Mouse (Mus musculus): ENCODE results near the gene Ptges3l. TPM values are rescaled to one million over a fixed set of nuclear protein-coding genes. Genes with fewer than 3 reads are reported as not detected.
A peak's percentile ranks its signal among the peaks of the same experiment; 100 is the strongest.
"Not testable (repeated sequence)": the region's sequence is repeated elsewhere in the genome, so short reads cannot be mapped to it uniquely, and the experiment has no call there.

Ptges3l gene
- polyA plus RNA-seq, 1 experiment from 2014 or later = 13.4 TPM

GRCm38 (mm10) chr11:101446319-101446718 lies 21.2 kb upstream of the Ptges3l start:
- ATAC-seq (ENCODE audit: low FRiP score, low TSS enrichment) = no peak
- no peaks in the 10 kb centered on the region for H3K27me3 ChIP-seq (ENCODE audit: control insufficient read depth, insufficient read depth, low read length)
- TF ChIP-seq EP300 (optimal IDR thresholded peaks at IDR 0.05) (no peak), CTCF (IDR thresholded peaks at IDR 0.05; ENCODE audit: low read depth) (no peak)
- H3K9me3 ChIP-seq (ENCODE audit: control insufficient read depth, low read length) = no peaks in the 10 kb centered on the region
- no peak overlapping the region for H3K4me3 ChIP-seq (ENCODE audit: low read depth, low read length)
- WGBS = 62% methylated on average over 1 of the region's 1 CpGs
- DNase-seq (ENCODE audit: low spot score) = no peak
- H3K9ac ChIP-seq (ENCODE audit: low read length) = no peak overlapping the region
- H3K36me3 ChIP-seq (ENCODE audit: control insufficient read depth, insufficient read depth, low read length) = peaks cover 13% of the 10 kb centered on the region
- H3K4me1 ChIP-seq (replicated peaks; ENCODE audit: control insufficient read depth, insufficient read depth) = 0 out of 2 replicates have a peak, but pooled peaks cover 2% of the 10 kb centered on the region
- H3K27ac ChIP-seq (replicated peaks) = no peak overlapping the region
- H3K4me2 ChIP-seq (replicated peaks; ENCODE audit: low read depth) = no peak overlapping the region

- peak overlapping the region; percentile 97 for H3K9ac ChIP-seq (ENCODE audit: low read length)
- H3K4me1 ChIP-seq (replicated peaks; ENCODE audit: control insufficient read depth, insufficient read depth) = no peaks in the 10 kb centered on the region
- H3K27me3 ChIP-seq (ENCODE audit: control insufficient read depth, insufficient read depth, low read length) = no peaks in the 10 kb centered on the region
- no peaks in the 10 kb centered on the region for H3K9me3 ChIP-seq (ENCODE audit: control insufficient read depth, low read length)
- ATAC-seq (ENCODE audit: low FRiP score, low TSS enrichment) = no peak
- no peak for DNase-seq (ENCODE audit: low spot score)
- H3K27ac ChIP-seq (replicated peaks) = peak overlapping the region; percentile 91
- H3K36me3 ChIP-seq (ENCODE audit: control insufficient read depth, insufficient read depth, low read length) = peaks cover 13% of the 10 kb centered on the region
- TF ChIP-seq CTCF (IDR thresholded peaks at IDR 0.05; ENCODE audit: low read depth) = no peak
- peak; percentile 3 for TF ChIP-seq EP300 (optimal IDR thresholded peaks at IDR 0.05)
- peak overlapping the region; percentile 78 for H3K4me3 ChIP-seq (ENCODE audit: low read depth, low read length)
- WGBS = under 1% methylated on average over 14 of the region's 14 CpGs
- peak overlapping the region; percentile 74 for H3K4me2 ChIP-seq (replicated peaks; ENCODE audit: low read depth)
Observed at GRCm38 (mm10) chr11:101442760-101443159, 17.6 kb upstream of the Ptges3l start.

GRCm38 (mm10) chr11:101442127-101442693 lies 17.1 kb upstream of the Ptges3l start, which contains the start of gene Rpl27:
Rpl27 (plus strand) TSS chr11:101442298.
- no peaks in the 10 kb centered on the region for H3K4me1 ChIP-seq (replicated peaks; ENCODE audit: control insufficient read depth, insufficient read depth)
- H3K4me2 ChIP-seq (replicated peaks; ENCODE audit: low read depth) = peak within 1 kb of the TSS; percentile 74
- no peaks in the 10 kb centered on the region for H3K9me3 ChIP-seq (ENCODE audit: control insufficient read depth, low read length)
- peak; percentile 89 for TF ChIP-seq CTCF (IDR thresholded peaks at IDR 0.05; ENCODE audit: low read depth)
- peak; percentile 85 for TF ChIP-seq EP300 (optimal IDR thresholded peaks at IDR 0.05)
- peak within 1 kb of the TSS; percentile 97 for H3K9ac ChIP-seq (ENCODE audit: low read length)
- no peaks in the 10 kb centered on the region for H3K27me3 ChIP-seq (ENCODE audit: control insufficient read depth, insufficient read depth, low read length)
- peak; percentile 99 for DNase-seq (ENCODE audit: low spot score)
- ATAC-seq (ENCODE audit: low FRiP score, low TSS enrichment) = peak; percentile 99
- H3K36me3 ChIP-seq (ENCODE audit: control insufficient read depth, insufficient read depth, low read length) = peaks cover 13% of the 10 kb centered on the region
- under 1% methylated on average over 42 of the region's 42 CpGs for WGBS
- peak within 1 kb of the TSS; percentile 78 for H3K4me3 ChIP-seq (ENCODE audit: low read depth, low read length)
- peak within 1 kb of the TSS; percentile 91 for H3K27ac ChIP-seq (replicated peaks)

- ATAC-seq (ENCODE audit: low FRiP score, low TSS enrichment); H3K9me3 ChIP-seq (ENCODE audit: control insufficient read depth, low read length); H3K4me1 ChIP-seq (replicated peaks; ENCODE audit: control insufficient read depth, insufficient read depth); H3K27ac ChIP-seq (replicated peaks); H3K27me3 ChIP-seq (ENCODE audit: control insufficient read depth, insufficient read depth, low read length); H3K9ac ChIP-seq (ENCODE audit: low read length); DNase-seq (ENCODE audit: low spot score): not testable (repeated sequence)
- H3K4me2 ChIP-seq (replicated peaks; ENCODE audit: low read depth) = peak overlapping the region; percentile 44; the same call in 1 of the 2 replicates
- H3K36me3 ChIP-seq (ENCODE audit: control insufficient read depth, insufficient read depth, low read length) = peaks cover 13% of the 10 kb centered on the region
- 34% methylated on average over 13 of the region's 15 CpGs for WGBS
- H3K4me3 ChIP-seq (ENCODE audit: low read depth, low read length) = peak overlapping the region; percentile 21
Observed at GRCm38 (mm10) chr11:101441450-101442126, 16.5 kb upstream of the Ptges3l start.

GRCm38 (mm10) chr11:101438006-101438405 lies 12.9 kb upstream of the Ptges3l start:
- H3K4me2 ChIP-seq (replicated peaks; ENCODE audit: low read depth); H3K36me3 ChIP-seq (ENCODE audit: control insufficient read depth, insufficient read depth, low read length); H3K9ac ChIP-seq (ENCODE audit: low read length); H3K4me3 ChIP-seq (ENCODE audit: low read depth, low read length); H3K27ac ChIP-seq (replicated peaks); DNase-seq (ENCODE audit: low spot score); ATAC-seq (ENCODE audit: low FRiP score, low TSS enrichment); H3K9me3 ChIP-seq (ENCODE audit: control insufficient read depth, low read length); H3K4me1 ChIP-seq (replicated peaks; ENCODE audit: control insufficient read depth, insufficient read depth); H3K27me3 ChIP-seq (ENCODE audit: control insufficient read depth, insufficient read depth, low read length): not testable (repeated sequence)
- 48% methylated on average over 3 of the region's 3 CpGs for WGBS

GRCm38 (mm10) chr11:101436916-101437315 lies 11.8 kb upstream of the Ptges3l start:
- TF ChIP-seq EP300 (optimal IDR thresholded peaks at IDR 0.05) (no peak), CTCF (IDR thresholded peaks at IDR 0.05; ENCODE audit: low read depth) (no peak)
- ATAC-seq (ENCODE audit: low FRiP score, low TSS enrichment) (no peak), DNase-seq (ENCODE audit: low spot score) (no peak)
- Histone ChIP-seq H3K9me3 (ENCODE audit: control insufficient read depth, low read length) (no peaks in the 10 kb centered on the region), H3K4me2 (replicated peaks; ENCODE audit: low read depth) (no peak overlapping the region), H3K36me3 (ENCODE audit: control insufficient read depth, insufficient read depth, low read length) (peaks cover 10% of the 10 kb centered on the region), H3K4me3 (ENCODE audit: low read depth, low read length) (no peak overlapping the region), H3K9ac (ENCODE audit: low read length) (no peak overlapping the region), H3K4me1 (replicated peaks; ENCODE audit: control insufficient read depth, insufficient read depth) (no peaks in the 10 kb centered on the region), H3K27ac (replicated peaks) (no peak overlapping the region), H3K27me3 (ENCODE audit: control insufficient read depth, insufficient read depth, low read length) (no peaks in the 10 kb centered on the region)
- WGBS = 87% methylated on average over 4 of the region's 4 CpGs
